Mouse (Mus musculus) small intestine, adult 2 months (tissue): Measurements from ENCODE around the gene Tgif2. TPM values are rescaled to one million over a fixed set of nuclear protein-coding genes. Genes with fewer than 3 reads are reported as not detected.

Experiments
- H3K27ac ChIP-seq: fragments of 200-500 bp; 2 replicates; pipeline ENCODE4 v1.5.1; 2012; ENCODE audit warnings: low read depth, low read length, control low read depth, inconsistent platforms; ENCODE audit not compliant: insufficient read depth
- H3K27me3 ChIP-seq: fragments of 200-500 bp; 2 replicates; pipeline ENCODE4 v1.6.1; 2012; ENCODE audit warnings: mild to moderate bottlenecking, moderate library complexity, low read length, inconsistent platforms; ENCODE audit not compliant: control insufficient read depth, insufficient read depth
- H3K36me3 ChIP-seq: fragments of 200-500 bp; 2 replicates; pipeline ENCODE4 v1.6.1; 2012; ENCODE audit warnings: mild to moderate bottlenecking, low read length, control low read depth, inconsistent platforms; ENCODE audit not compliant: control insufficient read depth, insufficient read depth
- H3K4me1 ChIP-seq: fragments of 200-500 bp; 2 replicates; pipeline ENCODE4 v1.6.1; 2012; ENCODE audit warnings: low read length, inconsistent platforms, mixed read lengths; ENCODE audit not compliant: control insufficient read depth, insufficient read depth, insufficient read length
- H3K4me3 ChIP-seq: fragments of 200-500 bp; 2 replicates; pipeline ENCODE4 v1.5.1; 2012; ENCODE audit warnings: low read depth, mild to moderate bottlenecking, control low read depth, inconsistent platforms, low read length, moderate library complexity
- CTCF ChIP-seq: fragments of 200-500 bp; IDR thresholded peaks from 2 replicates; pipeline ENCODE4 v1.5.1; 2012; ENCODE audit warnings: low read depth, mild to moderate bottlenecking, control low read depth, inconsistent platforms, low read length, moderate library complexity, mixed read lengths; ENCODE audit not compliant: insufficient replicate concordance, insufficient read length; ENCODE audit errors: extremely low read depth
- POLR2A ChIP-seq: fragments of 200-500 bp; IDR thresholded peaks from 2 replicates; pipeline ENCODE4 v1.6.1; 2012; ENCODE audit warnings: low read depth, mild to moderate bottlenecking, control low read depth, inconsistent platforms, low read length, moderate library complexity
- whole genome bisulfite sequencing: fragments of 180-500 bp; shearing (Covaris S2); methylation state at CpG from one replicate; pipeline ENCODE4 v1.1.7; 2018; 5-methylcytosine and 5-hydroxymethylcytosine counted together
- polyA plus RNA-seq: library from polyadenylated mRNA; depleted of rRNA; stranded (reverse); fragments of >200 nt; gene quantifications from 2 replicates; pipeline ENCODE4 v1.2.3, GENCODE M21; 2012

Tgif2 gene
- polyA plus RNA-seq, 1 experiment, result 2.0 TPM

GRCm38 (mm10) chr2:156864481-156864880 is 24.7 kb downstream of the Tgif2 start:
- no peaks in the 10 kb centered on the region for H3K27me3 ChIP-seq
- H3K36me3 ChIP-seq, result peaks cover 32% of the 10 kb centered on the region
- TF ChIP-seq CTCF (no peak), POLR2A (no peak)
- peak overlapping the region; percentile 78; the same call in 1 of the 2 replicates for H3K27ac ChIP-seq
- no peaks in the 10 kb centered on the region; the same call in 1 of the 2 replicates for H3K4me1 ChIP-seq
- H3K4me3 ChIP-seq, result no peak overlapping the region
- WGBS, result 35% methylated on average over 3 of the region's 3 CpGs

GRCm38 (mm10) chr2:156868994-156869393 is 29.2 kb downstream of the Tgif2 start:
- Histone ChIP-seq H3K27ac (no peak overlapping the region), H3K4me3 (no peak overlapping the region)
- TF ChIP-seq POLR2A (no peak), CTCF (no peak)

GRCm38 (mm10) chr2:156869554-156869953 is 29.7 kb downstream of the Tgif2 start:
- H3K36me3 ChIP-seq, result peaks cover 62% of the 10 kb centered on the region

More at GRCm38 (mm10) chr2:156868994-156869393, 29.2 kb downstream of the Tgif2 start:
- Histone ChIP-seq H3K27me3 (no peaks in the 10 kb centered on the region), H3K4me1 (peaks cover 4% of the 10 kb centered on the region), H3K36me3 (peaks cover 57% of the 10 kb centered on the region)
- 42% methylated on average over 8 of the region's 8 CpGs for WGBS

GRCm38 (mm10) chr2:156870519-156870918 is 30.7 kb downstream of the Tgif2 start:
- TF ChIP-seq POLR2A (no peak), CTCF (no peak)
- 15% methylated on average over 6 of the region's 6 CpGs for WGBS
- no peak overlapping the region for H3K27ac ChIP-seq
- peaks cover 61% of the 10 kb centered on the region for H3K36me3 ChIP-seq
- H3K4me3 ChIP-seq, result no peak overlapping the region
- peaks cover 4% of the 10 kb centered on the region for H3K4me1 ChIP-seq
- no peaks in the 10 kb centered on the region for H3K27me3 ChIP-seq

More at GRCm38 (mm10) chr2:156869554-156869953, 29.7 kb downstream of the Tgif2 start:
- WGBS, result 84% methylated on average over 7 of the region's 7 CpGs
- H3K27me3 ChIP-seq, result no peaks in the 10 kb centered on the region
- no peak overlapping the region for H3K4me3 ChIP-seq
- H3K4me1 ChIP-seq, result peaks cover 4% of the 10 kb centered on the region
- H3K27ac ChIP-seq, result no peak overlapping the region
- TF ChIP-seq CTCF (no peak), POLR2A (no peak)

GRCm38 (mm10) chr2:156873629-156874028 is 33.8 kb downstream of the Tgif2 start:
- Histone ChIP-seq H3K27ac (no peak overlapping the region), H3K4me1 (peaks cover 5% of the 10 kb centered on the region), H3K36me3 (peaks cover 41% of the 10 kb centered on the region), H3K4me3 (no peak overlapping the region), H3K27me3 (no peaks in the 10 kb centered on the region)
- TF ChIP-seq CTCF, result peak; percentile 60; the same call in 1 of the 2 replicates
- no peak for TF ChIP-seq POLR2A
- 31% methylated on average over 5 of the region's 5 CpGs for WGBS

GRCm38 (mm10) chr2:156874047-156874759 is 34.4 kb downstream of the Tgif2 start:
- TF ChIP-seq POLR2A (no peak), CTCF (no peak)
- Histone ChIP-seq H3K27ac (no peak overlapping the region), H3K4me3 (no peak overlapping the region), H3K4me1 (peaks cover 5% of the 10 kb centered on the region), H3K27me3 (no peaks in the 10 kb centered on the region), H3K36me3 (peaks cover 36% of the 10 kb centered on the region)
- WGBS, result 81% methylated on average over 8 of the region's 8 CpGs

- no peak for TF ChIP-seq CTCF
- TF ChIP-seq POLR2A, result no peak
- Histone ChIP-seq H3K4me1 (peaks cover 5% of the 10 kb centered on the region), H3K27me3 (no peaks in the 10 kb centered on the region), H3K27ac (no peak overlapping the region), H3K4me3 (no peak overlapping the region), H3K36me3 (peaks cover 31% of the 10 kb centered on the region)
- WGBS, result 90% methylated on average over 4 of the region's 4 CpGs
Measured at GRCm38 (mm10) chr2:156874760-156875510, 35.1 kb downstream of the Tgif2 start.
